In the genomic region with DNA sequence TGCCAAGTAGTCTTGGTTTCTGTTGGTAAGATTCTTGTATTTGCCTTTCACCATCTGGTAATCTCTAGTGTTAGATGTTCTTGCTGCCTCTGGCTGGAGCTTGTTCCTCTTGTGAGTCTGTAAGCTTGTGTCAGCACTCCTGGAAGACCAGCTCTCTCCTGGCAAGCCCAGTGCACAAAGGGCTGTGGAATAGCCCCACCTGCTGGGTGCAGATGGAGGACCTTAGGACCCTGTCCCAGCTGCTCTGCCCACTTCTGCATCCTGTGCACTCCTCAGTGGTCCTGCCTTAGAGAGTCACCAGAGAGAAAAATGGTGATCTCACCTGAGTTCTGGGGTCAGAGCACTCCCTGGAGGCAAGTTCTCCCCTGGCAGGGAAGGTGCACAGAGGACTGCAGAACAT, we compare ENCODE assay signal across 9 mouse cellular contexts.
DNase-seq lines count a peak whose midpoint lies in the region; ATAC-seq lines count a peak whose summit lies in the region.
"Had no signal": no experiment of that assay in that cellular context is flagged by ENCODE, and none has a peak within 500 bp of the region (broad histone marks: within the 10 kb centered on the region; RNA-seq: fewer than 3 reads in every experiment).

No protein-coding gene starts in this region.

- no peak overlapping the region for H3K4me2 ChIP-seq in kidney, embryonic 16.5 days (replicated peaks; ENCODE audit: low read depth, low read length)
- no peak overlapping the region for H3K4me2 ChIP-seq in midbrain, embryonic 16.5 days (ENCODE audit: low read length)
- H3K4me2 ChIP-seq: limb, embryonic 15.5 days had no signal

- no peaks in the 10 kb centered on the region for H3K36me3 ChIP-seq in kidney, embryonic 16.5 days (ENCODE audit: insufficient read depth, low read length)
- no peaks in the 10 kb centered on the region for H3K36me3 ChIP-seq in midbrain, embryonic 16.5 days (ENCODE audit: control insufficient read depth, insufficient read depth, low read length)
- H3K36me3 ChIP-seq: limb, embryonic 15.5 days had no signal

- H3K27me3 ChIP-seq in kidney, embryonic 16.5 days (ENCODE audit: insufficient read depth, low read length) = no peaks in the 10 kb centered on the region
- H3K27me3 ChIP-seq in midbrain, embryonic 16.5 days (ENCODE audit: control insufficient read depth, insufficient read depth, low read depth, low read length) = no peaks in the 10 kb centered on the region
- H3K27me3 ChIP-seq: limb, embryonic 15.5 days had no signal

- no peak overlapping the region for H3K4me3 ChIP-seq in kidney, embryonic 16.5 days (ENCODE audit: low read length)
- no peak overlapping the region for H3K4me3 ChIP-seq in midbrain, embryonic 16.5 days (ENCODE audit: low read depth, low read length)
- H3K4me3 ChIP-seq: limb, embryonic 15.5 days had no signal

- no peak overlapping the region for H3K27ac ChIP-seq in kidney, embryonic 16.5 days (ENCODE audit: low read length)
- H3K27ac ChIP-seq in midbrain, embryonic 16.5 days (ENCODE audit: low read length) = no peak overlapping the region
- H3K27ac ChIP-seq: limb, embryonic 15.5 days had no signal

- H3K9ac ChIP-seq in kidney, embryonic 16.5 days (replicated peaks; ENCODE audit: low read length) = no peak overlapping the region
- no peak overlapping the region for H3K9ac ChIP-seq in midbrain, embryonic 16.5 days (ENCODE audit: low read depth, low read length)
- H3K9ac ChIP-seq: limb, embryonic 15.5 days had no signal

- peak; percentile 71; the same call in 1 of the 2 replicates for ATAC-seq in kidney, embryonic 16.5 days (ENCODE audit: low FRiP score, low TSS enrichment)
- no peak for ATAC-seq in midbrain, embryonic 16.5 days

- intact Hi-C loops in gastrocnemius, postnatal 14 days (cut with DNase I; ENCODE audit: low total_unique reads) = no loop called here
- intact Hi-C loops in gastrocnemius, postnatal 36 days (cut with DNase I) = no loop called here

- no peaks in the 10 kb centered on the region for H3K4me1 ChIP-seq in kidney, embryonic 16.5 days (ENCODE audit: insufficient read depth, low read length)
- no peaks in the 10 kb centered on the region for H3K4me1 ChIP-seq in midbrain, embryonic 16.5 days (ENCODE audit: control insufficient read depth, insufficient read depth, low read length)
- H3K4me1 ChIP-seq: limb, embryonic 15.5 days had no signal

- no peaks in the 10 kb centered on the region for H3K9me3 ChIP-seq in kidney, embryonic 16.5 days (ENCODE audit: low read length)
- no peaks in the 10 kb centered on the region for H3K9me3 ChIP-seq in midbrain, embryonic 16.5 days (replicated peaks; ENCODE audit: control insufficient read depth, low read length, poor library complexity, severe bottlenecking)
- H3K9me3 ChIP-seq: limb, embryonic 15.5 days had no signal

- DNase-seq in gastrocnemius, postnatal 14 days = peak; percentile 44
- no peak for DNase-seq in gastrocnemius, postnatal 36 days
- DNase-seq in urinary bladder, postnatal 14 days (ENCODE audit: low spot score) = peak; percentile 40
- DNase-seq in urinary bladder, adult 18-20 months (ENCODE audit: low spot score in 2 of 2) = no peak
- no peak for DNase-seq in spleen, adult 12 weeks (ENCODE audit: low spot score)
- no peak for DNase-seq in layer of hippocampus, adult 18-20 months (ENCODE audit: low spot score in 2 of 2)

Comparison
In these comparisons a context has a peak if more than half of its experiments do, and no peak if none do; other contexts are left out.
1. DNase-seq: peak in gastrocnemius, postnatal 14 days (single experiment) and urinary bladder, postnatal 14 days (single experiment); none in gastrocnemius, postnatal 36 days (0 of 2), urinary bladder, adult 18-20 months (0 of 2), spleen, adult 12 weeks (single experiment) and layer of hippocampus, adult 18-20 months (0 of 2).